Mouse (Mus musculus) heart, postnatal 0 days (tissue): ENCODE measurements around the gene Tdrd7. TPM values are rescaled to one million over a fixed set of nuclear protein-coding genes. Genes with fewer than 3 reads are reported as not detected.

Experiments
- ATAC-seq: fragments of 200-750 bp; cut with Nextera tagmentation; 2 replicates; pipeline ENCODE4 v1.8.0; 2017; ENCODE audit warnings: low read depth, moderate number of reproducible peaks, moderate library complexity; ENCODE audit not compliant: insufficient read depth
- DNase-seq: peaks from one replicate; pipeline ENCODE4 v3.0.0-alpha.2; 2016; ENCODE audit warnings: low spot score
- H3K27ac ChIP-seq: fragments of 300-500 bp; sonication (generic); 2 replicates; pipeline ENCODE4 v1.5.1; 2014; ENCODE audit warnings: low read depth, mild to moderate bottlenecking
- H3K27me3 ChIP-seq: fragments of 300-500 bp; sonication (generic); 2 replicates; pipeline ENCODE4 v1.6.1; 2014; ENCODE audit warnings: low read length, mixed read lengths; ENCODE audit not compliant: control insufficient read depth, insufficient read depth
- H3K36me3 ChIP-seq: fragments of 300-500 bp; sonication (generic); replicated peaks from 2 replicates; pipeline ENCODE4 v1.6.1; 2014; ENCODE audit warnings: low read length, mixed read lengths; ENCODE audit not compliant: control insufficient read depth, insufficient read depth
- H3K4me1 ChIP-seq: fragments of 300-500 bp; sonication (generic); 2 replicates; pipeline ENCODE4 v1.6.1; 2014; ENCODE audit warnings: antibody characterized with exemption; ENCODE audit not compliant: control insufficient read depth, insufficient read depth
- H3K4me2 ChIP-seq: fragments of 300-500 bp; sonication (generic); 2 replicates; pipeline ENCODE4 v1.6.1; 2014; ENCODE audit warnings: low read depth, mild to moderate bottlenecking, low read length, moderate library complexity
- H3K4me3 ChIP-seq: fragments of 300-500 bp; sonication (generic); 2 replicates; pipeline ENCODE4 v1.5.1; 2014; ENCODE audit warnings: low read depth, low read length
- H3K9ac ChIP-seq: fragments of 300-500 bp; sonication (generic); replicated peaks from 2 replicates; pipeline ENCODE4 v1.6.1; 2014; ENCODE audit warnings: low read depth, low read length, mixed read lengths
- H3K9me3 ChIP-seq: fragments of 300-500 bp; sonication (generic); replicated peaks from 2 replicates; pipeline ENCODE4 v1.6.1; 2016; ENCODE audit warnings: low read length; ENCODE audit not compliant: control insufficient read depth
- CTCF ChIP-seq: IDR thresholded peaks from 2 replicates; pipeline ENCODE4 v1.5.1; 2016; ENCODE audit warnings: antibody characterized with exemption, control low read depth, low read depth
- EP300 ChIP-seq: IDR thresholded peaks from 2 replicates; pipeline ENCODE4 v1.6.1; 2016; ENCODE audit warnings: antibody characterized with exemption, low read depth
- WGBS: fragments of 180-500 bp; shearing (Covaris S2); extraction: QIAGEN DNeasy Blood & Tissue Kit; methylation state at CpG from one replicate; pipeline ENCODE4 v1.1.7; 2014; 5-methylcytosine and 5-hydroxymethylcytosine counted together
- polyA plus RNA-seq: library from polyadenylated mRNA; unstranded; fragments of >200 nt; fragmentation: Nextera tagmentation; extraction: Ambion mirVana; gene quantifications from 2 replicates; pipeline ENCODE4 v1.2.1, GENCODE M21; 2015
- total RNA-seq: library from RNA; depleted of rRNA; stranded (reverse); fragments of >200 nt; gene quantifications from 2 replicates; pipeline ENCODE4 v1.2.3, GENCODE M21; 2014; ENCODE audit warnings: low replicate concordance

Gene Tdrd7
- total and polyA plus RNA-seq, 2 experiments from 2014 or later = 17.3 to 45.8 TPM

DNA sequence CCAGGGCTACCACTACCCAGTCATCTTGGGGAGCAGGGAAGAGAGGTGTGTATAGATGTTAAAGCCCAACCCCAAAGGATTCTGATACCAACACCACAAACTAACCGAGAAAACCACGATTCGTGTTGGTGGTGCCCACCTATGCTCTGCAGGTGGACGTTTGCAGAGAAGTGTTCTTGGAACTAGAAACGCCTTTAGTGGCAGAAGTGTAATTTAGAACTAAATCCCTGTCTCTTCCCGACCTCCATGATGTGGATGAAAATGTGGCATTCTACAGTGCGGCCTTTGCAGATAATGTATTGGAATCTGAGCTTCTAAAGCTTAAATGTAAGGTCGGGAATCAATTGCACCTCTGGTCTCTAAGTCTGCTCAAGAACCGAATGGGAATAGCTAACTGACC, 7.8 kb downstream of the Tdrd7 start:
- WGBS = 31% methylated on average over 9 of the region's 9 CpGs
- Histone ChIP-seq H3K36me3 (no peaks in the 10 kb centered on the region), H3K9ac (peak overlapping the region; percentile 92), H3K27me3 (no peaks in the 10 kb centered on the region), H3K27ac (peak overlapping the region; percentile 83), H3K4me2 (peak overlapping the region; percentile 88), H3K4me3 (peak overlapping the region; percentile 94), H3K4me1 (peaks cover 11% of the 10 kb centered on the region; the same call in 1 of the 2 replicates), H3K9me3 (no peaks in the 10 kb centered on the region)
- TF ChIP-seq EP300 (no peak), CTCF (no peak)
- ATAC-seq (no peak), DNase-seq (no peak)

DNA sequence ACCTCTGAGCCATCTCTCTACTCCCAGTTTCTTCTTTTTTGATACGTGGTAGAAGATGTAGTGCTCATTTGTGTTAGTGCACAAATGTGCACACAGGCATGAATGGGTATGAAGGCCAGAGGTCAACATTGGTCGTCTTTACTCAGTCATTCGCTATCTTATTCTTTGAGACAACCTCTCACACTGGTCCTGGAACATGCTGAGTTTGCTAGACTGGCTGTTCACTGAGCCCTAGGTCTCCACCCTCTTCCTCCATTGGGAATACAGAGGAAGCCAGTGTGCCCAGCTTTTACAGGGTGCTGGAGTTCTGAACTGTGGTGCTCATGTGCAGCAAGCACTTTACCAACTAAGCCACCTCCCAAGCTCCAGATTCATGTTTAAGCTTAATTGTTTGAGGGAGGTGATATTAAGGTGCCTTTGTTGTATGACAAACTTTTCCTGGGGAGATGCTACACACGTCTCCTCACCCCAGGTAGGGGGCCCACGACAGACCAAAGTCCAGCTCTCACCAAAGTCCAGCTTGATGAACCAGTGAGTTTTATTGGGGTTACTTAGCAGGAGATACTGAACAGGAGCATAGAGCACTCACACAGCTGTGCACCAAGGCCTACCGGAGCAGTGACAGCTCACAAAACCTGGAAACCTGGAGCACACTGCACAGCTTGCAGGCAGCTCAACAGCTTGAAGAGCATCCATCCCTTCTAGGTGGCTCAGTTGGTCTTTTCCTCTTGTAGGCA, 12.0 kb downstream of the Tdrd7 start:
- Histone ChIP-seq H3K4me1 (peaks cover 7% of the 10 kb centered on the region; the same call in 1 of the 2 replicates), H3K36me3 (no peaks in the 10 kb centered on the region), H3K4me2 (no peak overlapping the region), H3K9ac (no peak overlapping the region), H3K4me3 (no peak overlapping the region), H3K9me3 (no peaks in the 10 kb centered on the region), H3K27ac (no peak overlapping the region), H3K27me3 (no peaks in the 10 kb centered on the region)
- DNase-seq (no peak), ATAC-seq (no peak)
- 77% methylated on average over 6 of the region's 6 CpGs for WGBS
- no peak for TF ChIP-seq EP300
- no peak for TF ChIP-seq CTCF

DNA sequence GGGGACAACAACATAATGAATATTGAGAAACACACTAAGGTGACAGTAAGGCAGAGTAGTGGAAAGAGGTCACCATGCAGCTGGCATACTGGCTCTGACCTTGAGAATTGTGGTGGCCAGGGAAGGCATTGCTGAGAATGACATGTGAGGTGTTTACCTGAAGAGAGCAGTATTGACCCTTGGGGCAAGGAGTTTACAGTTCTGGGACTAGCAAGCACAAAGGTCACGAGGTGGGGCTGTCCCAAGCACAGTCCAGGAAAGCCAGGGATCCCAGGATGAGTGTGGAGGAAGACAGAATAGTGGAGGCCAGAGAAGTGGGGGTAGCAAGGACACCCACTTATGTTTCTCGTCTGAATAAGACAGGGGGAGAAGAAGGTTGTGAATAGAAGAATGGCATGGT, 14.8 kb downstream of the Tdrd7 start:
- no peaks in the 10 kb centered on the region for H3K9me3 ChIP-seq
- 63% methylated on average over 2 of the region's 2 CpGs for WGBS
- no peaks in the 10 kb centered on the region for H3K27me3 ChIP-seq
- no peak overlapping the region for H3K4me3 ChIP-seq
- DNase-seq = no peak
- no peak overlapping the region for H3K9ac ChIP-seq
- H3K27ac ChIP-seq = no peak overlapping the region
- ATAC-seq = no peak
- no peaks in the 10 kb centered on the region for H3K4me1 ChIP-seq
- TF ChIP-seq CTCF (no peak), EP300 (no peak)
- H3K4me2 ChIP-seq = no peak overlapping the region
- H3K36me3 ChIP-seq = no peaks in the 10 kb centered on the region

DNA sequence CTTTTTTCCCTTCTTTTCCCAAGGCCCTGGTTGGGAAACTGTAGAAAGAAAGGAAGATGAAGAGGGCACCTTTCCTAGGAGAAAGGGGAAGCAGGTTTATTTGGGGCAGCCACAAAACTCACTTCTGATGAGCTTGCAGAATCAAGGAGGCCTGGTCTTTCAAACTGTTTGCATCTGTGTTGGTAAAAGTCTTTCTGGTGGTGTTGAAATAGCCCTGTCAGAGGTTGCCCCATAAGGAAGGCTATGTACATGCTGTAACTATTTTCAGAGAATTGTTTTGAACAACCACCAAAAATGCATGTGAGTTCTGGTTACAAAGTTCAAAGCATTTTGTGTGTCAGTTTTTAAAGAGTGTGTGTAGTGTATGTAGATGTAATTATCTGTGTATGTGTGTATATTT, 15.9 kb downstream of the Tdrd7 start:
- Histone ChIP-seq H3K4me3 (no peak overlapping the region), H3K36me3 (no peaks in the 10 kb centered on the region), H3K27me3 (no peaks in the 10 kb centered on the region), H3K4me1 (no peaks in the 10 kb centered on the region), H3K4me2 (no peak overlapping the region), H3K9me3 (no peaks in the 10 kb centered on the region), H3K27ac (no peak overlapping the region), H3K9ac (no peak overlapping the region)
- no peak for ATAC-seq
- no peak for DNase-seq
- TF ChIP-seq CTCF (no peak), EP300 (no peak)

DNA sequence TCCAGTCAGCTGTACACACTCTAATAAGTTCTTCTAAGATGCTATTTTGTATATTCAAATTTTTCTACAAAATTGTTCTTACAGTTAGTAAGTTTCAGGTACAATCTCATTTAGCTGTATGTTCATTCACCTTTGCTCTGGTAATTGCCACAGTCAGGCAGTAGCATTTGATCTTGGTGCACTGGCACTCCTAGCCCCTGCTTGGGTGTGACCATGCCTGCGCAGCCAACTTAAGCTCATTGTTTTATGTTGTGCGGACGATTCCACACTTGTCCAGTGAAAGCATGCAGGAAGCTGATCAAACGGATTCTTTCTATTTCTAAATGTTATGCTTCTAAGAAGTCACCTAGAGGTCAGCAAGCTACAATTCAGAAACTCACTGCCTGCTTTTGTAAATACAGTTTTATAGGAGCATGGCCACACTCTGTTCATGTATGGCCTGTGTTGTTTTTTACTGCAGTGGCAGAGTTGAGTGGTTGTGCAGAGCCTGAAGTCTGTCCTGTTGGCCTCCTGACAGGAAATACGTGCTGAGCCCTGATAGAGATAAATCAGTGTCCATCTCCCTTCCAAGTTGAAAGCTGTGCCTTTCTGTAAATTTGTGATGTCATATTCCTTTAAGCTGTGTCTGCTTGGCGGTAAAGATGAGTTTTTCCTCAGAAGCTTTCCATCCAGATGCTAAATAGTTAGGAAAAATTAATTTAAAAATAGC, 25.4 kb downstream of the Tdrd7 start:
- Histone ChIP-seq H3K9me3 (no peaks in the 10 kb centered on the region), H3K36me3 (peaks cover 40% of the 10 kb centered on the region), H3K4me3 (no peak overlapping the region), H3K9ac (no peak overlapping the region), H3K27me3 (no peaks in the 10 kb centered on the region), H3K4me2 (no peak overlapping the region), H3K27ac (peak overlapping the region; percentile 9), H3K4me1 (peaks cover 4% of the 10 kb centered on the region; the same call in 1 of the 2 replicates)
- TF ChIP-seq EP300 = no peak
- TF ChIP-seq CTCF = no peak
- WGBS = 38% methylated on average over 6 of the region's 6 CpGs
- DNase-seq (no peak), ATAC-seq (peak; percentile 33; the same call in 1 of the 2 replicates)
